Mouse (Mus musculus) urinary bladder, postnatal 25 days (tissue): ENCODE data around the gene Rab5b.
"Not testable (repeated sequence)": the region's sequence is repeated elsewhere in the genome, so short reads cannot be mapped to it uniquely, and the experiment has no call there.

Experiments used
- DNase-seq: peaks from one replicate; pipeline ENCODE4 v3.0.0; 2022; ENCODE audit warnings: low spot score

Rab5b gene

DNA sequence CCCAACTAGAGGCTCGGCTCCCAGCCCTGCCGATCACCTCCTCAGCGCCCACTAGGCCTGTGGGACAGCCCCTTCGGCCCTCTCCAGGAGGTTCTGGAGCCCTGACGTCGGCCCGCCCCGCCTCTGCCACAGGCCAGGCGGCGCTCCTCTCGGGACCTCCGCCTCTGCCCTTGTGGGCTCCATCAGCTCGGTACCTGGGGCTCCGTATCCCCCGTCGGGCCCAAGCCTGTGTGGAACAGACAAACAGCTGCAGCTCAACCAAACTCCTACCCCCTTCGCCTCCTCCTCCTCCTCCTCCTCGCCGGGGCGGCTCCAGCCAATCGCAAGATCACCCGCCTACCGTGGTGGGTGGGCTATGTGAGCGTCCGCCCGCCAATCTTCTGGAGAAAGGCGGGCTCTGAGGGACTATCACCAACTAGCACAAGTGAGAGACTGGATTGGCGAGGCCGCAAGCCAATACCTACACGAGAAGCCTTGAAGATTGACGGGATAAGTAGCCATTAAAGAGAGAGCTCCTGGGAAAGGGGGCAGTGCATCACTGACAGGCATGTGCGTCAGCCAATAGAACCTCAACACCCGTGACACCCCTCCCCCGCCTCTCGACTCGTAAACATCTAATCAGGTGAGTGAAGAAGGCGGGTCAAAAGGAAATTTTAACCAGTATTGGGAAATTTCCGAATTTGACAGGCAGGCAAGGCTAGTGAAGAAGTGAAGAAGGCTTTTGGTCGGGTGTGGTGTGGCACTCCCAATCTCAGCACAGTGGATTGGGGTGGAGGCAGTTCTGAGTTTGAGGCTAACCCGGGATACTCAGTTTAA, at the start of gene Rab5b:
Gene Rab5b (minus strand): TSS at position 273 of the 816 bp plus-strand sequence.
- peak; percentile 93 for DNase-seq

DNA sequence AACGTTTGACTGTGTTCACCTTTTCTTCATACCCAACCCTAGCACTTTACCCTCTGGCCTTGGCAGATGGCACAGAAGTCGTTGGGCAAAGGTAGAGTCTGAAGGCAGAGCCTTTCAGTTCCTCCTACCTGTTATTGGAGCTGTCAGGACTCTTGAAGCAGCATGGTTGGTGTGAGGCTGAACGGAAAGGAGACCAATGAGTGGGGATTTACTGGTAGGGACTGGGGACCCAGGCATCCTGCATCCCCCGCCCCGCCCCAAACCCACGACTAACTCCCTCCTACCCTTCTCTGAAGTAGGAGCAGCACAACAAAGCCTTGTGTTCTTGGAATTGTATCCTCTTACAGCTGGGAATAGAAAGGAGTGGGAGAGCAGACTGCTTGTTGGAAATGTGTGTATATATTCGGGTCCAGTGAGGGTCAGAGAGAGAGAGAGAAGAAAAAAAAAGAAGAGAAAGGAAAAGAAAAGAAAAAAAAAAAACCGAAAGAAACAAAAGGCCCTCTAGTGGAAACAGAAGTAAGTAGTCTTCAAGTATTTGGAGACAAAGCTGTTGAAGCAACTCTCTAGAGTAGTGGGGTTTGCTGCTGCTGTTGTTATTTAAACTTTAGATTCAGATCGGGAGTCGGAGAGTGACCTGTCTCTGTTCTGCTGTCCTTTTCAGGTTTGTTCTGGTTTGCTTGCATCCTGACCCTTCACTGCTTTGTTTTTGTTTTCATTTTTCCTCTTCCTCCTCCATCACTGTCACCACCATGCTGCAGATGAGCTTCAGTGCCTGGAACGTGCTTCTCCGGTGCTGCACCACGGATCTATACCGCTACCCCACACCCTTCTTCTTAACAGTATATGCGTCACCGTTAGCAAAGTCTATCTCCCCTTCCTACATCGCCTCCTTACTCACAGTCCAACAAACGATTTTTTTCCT, 48.9 kb upstream of the Rab5b start, which contains the start of gene Dgka:
Gene Dgka (minus strand): TSS at position 176 of the 922 bp plus-strand sequence.
- no peak for DNase-seq

GRCm38 (mm10) chr10:128744211-128744610, 48.1 kb upstream of the Rab5b start:
- no peak for DNase-seq

- DNase-seq = peak; percentile 59
These were observed 47.7 kb upstream of the Rab5b start for GRCm38 (mm10) chr10:128743791-128744191.

DNA sequence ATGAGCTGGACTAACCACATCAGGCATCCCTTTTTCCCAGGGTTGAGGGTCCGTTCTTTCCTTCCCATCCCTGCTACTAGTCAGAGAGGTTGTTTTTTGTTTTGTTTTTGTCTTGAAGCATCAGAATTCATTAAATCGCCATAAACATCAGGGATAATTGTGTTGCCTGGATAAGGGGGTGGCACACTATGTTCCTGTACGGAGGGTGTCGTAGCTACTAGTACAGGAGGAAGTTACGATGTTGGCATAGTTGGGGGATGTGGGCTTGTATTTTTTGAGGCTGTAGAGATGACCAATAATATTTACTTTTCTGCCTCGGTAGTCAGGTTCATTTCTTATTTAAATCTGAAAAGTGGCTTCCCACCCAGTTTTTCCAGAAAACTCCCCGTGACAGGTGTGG, 47.2 kb upstream of the Rab5b start:
- DNase-seq = no peak

DNA sequence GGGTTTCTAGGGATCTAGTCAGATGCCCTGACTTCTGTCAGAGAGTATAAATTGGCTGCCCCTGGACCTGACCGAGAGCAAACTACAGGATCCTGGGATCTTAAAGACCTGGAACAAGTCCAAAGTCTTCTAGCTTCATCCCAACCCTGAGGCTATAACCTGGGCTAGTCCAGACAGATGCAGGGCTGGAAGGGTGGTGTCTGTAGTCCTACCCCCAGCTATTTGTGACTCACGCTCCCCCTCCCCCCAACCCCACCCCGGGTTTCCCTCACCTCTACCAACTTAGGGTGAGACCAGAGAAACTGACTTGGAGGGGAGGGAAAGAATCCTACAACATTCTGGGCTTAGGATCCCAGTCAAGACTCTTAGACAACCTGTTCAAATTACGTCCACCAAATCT, 46.6 kb upstream of the Rab5b start:
- peak; percentile 30 for DNase-seq

- no peak for DNase-seq
These were observed 44.2 kb upstream of the Rab5b start for GRCm38 (mm10) chr10:128740296-128740695.

GRCm38 (mm10) chr10:128737435-128737834, 41.4 kb upstream of the Rab5b start:
- no peak for DNase-seq

GRCm38 (mm10) chr10:128731992-128732391, 35.9 kb upstream of the Rab5b start:
- no peak for DNase-seq

DNA sequence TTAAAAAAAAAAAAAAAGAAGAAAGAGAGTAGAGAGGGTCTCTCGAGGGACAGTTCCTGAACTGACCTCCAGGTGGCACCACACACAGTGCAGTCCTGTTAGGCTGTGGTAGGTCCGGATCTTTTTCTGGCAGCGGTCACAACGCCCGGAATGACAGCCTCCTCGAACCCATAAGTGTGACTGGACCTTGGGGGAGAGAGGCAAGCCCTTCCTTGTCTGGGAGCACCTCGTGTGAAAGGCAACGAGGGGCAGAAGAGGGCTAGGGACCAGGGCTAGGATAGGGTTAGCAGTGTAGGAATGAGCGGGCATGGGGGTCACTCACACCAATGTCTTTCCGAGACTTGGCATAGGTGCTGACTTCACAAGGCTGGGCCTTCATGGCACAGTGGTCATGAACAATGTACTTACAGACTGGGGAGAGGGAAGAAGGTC, 35.0 kb upstream of the Rab5b start:
- peak; percentile 66 for DNase-seq

DNA sequence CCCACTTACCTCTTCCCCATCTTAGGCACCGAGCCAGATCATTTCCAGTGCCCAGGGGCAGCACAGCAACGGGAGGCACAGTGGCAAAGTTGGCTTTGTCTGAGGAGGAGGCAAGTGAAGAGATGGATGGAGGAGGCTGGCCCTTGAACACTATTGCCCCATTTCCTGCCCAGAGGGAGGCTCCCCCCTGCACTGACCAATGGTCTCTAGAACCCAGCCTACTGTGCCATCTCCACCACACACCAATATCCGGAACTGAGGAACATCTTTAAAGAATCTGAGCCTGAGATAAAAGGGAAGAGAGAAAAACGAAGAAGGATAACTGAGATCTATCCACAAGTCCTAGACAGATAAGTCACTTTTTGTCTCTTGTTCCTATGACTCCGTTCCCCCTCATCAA, 32.0 kb upstream of the Rab5b start:
- no peak for DNase-seq

DNA sequence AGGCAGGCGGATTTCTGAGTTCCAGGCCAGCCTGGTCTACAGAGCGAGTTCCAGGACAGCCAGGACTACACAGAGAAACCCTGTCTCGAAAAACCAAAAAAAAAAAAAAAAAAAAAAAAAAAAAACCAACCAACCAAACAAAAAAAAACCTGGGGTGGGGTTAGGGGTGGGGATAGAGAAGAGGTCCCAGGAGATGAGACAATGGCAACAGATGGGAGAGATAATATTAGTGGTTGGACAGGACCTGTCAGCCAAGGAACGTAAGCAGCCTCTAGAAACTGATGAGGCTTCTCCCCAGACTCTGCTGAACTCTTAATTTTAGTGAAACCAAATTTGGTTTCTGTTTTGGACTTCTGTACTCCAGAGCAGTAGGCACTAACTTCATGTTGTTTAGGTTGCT, 29.4 kb upstream of the Rab5b start:
- not testable (repeated sequence) for DNase-seq

- DNase-seq = no peak
These were observed 19.8 kb upstream of the Rab5b start for GRCm38 (mm10) chr10:128715559-128716537.

DNA sequence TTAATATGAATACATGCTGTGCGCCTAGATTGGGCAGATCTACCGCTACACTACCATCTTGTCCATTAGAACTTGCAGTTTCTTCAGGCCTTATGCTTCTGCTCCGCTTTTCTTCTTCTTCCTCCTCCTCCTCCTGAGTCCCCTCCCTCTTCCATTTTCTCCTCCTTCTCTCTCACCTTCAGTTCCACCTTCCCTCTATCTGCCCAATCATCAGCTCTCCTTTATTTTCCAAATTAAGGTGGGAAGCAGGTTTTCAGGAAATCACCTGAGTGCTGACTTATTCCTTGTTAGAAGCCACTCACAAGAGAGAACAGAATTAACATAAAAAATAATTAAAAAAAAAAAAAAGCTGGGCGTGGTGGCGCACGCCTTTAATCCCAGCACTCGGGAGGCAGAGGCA, 15.3 kb upstream of the Rab5b start:
- not testable (repeated sequence) for DNase-seq

DNA sequence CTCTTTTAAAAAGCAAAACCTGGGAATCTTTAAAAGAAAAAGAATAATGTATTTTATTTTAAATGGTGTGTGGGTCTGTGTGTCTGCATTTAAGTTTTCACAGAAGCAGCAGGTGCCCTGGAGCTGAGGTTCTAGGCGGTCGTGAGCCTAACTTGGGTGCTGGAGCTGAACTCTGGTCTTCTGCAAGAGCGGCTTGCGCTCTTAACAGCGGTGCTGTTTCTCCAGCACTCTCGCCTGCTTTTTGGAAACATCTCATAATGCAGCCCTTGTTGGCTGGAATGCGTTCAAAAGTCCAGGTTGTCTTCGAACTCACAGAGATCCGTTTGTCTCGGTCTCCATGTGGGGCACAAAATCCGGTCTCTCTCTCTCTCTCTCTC, 9.2 kb upstream of the Rab5b start:
- peak; percentile 22 for DNase-seq

GRCm38 (mm10) chr10:128704491-128705316, 8.6 kb upstream of the Rab5b start, which contains the start of gene Cdk2:
Gene Cdk2, minus strand, starts transcription at chr10:128705031.
- peak; percentile 90 for DNase-seq

DNA sequence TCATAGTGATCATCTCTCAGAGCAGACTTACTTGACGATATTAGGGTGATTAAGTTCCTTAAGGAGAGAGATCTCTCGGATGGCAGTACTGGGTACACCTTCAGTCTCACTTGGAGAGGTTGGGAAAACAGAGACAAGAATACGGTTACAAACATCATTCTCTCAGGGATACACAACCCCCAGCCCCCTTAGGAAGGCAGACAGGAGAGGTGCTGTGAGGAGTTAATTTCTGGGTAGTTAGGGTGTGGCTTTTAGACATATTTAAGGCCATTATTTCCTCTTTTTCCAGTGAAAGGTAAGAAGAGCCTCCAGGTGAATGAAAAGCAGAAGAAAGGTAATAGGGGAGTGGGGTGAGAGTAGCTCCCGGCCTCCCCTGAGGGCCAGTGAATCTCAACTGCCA, 7.8 kb upstream of the Rab5b start, which contains the start of gene Pmel:
Gene Pmel (plus strand): TSS at position 301 of the 400 bp plus-strand sequence.
- DNase-seq = no peak

GRCm38 (mm10) chr10:128702328-128703007, 6.4 kb upstream of the Rab5b start:
- DNase-seq = no peak

- DNase-seq = no peak
These were observed 4.6 kb upstream of the Rab5b start for GRCm38 (mm10) chr10:128700712-128701111.

- DNase-seq = no peak
These were observed 3.5 kb upstream of the Rab5b start for GRCm38 (mm10) chr10:128699611-128700010.
